Mouse (Mus musculus): ENCODE data around the gene Wdr93.

The Wdr93 gene

GRCm38 (mm10) chr7:79742659-79743536, at the start of gene Wdr93, which contains the start of gene Pex11a:
Wdr93 (plus strand) TSS chr7:79743163.
Pex11a (minus strand) TSS chr7:79743131.
- DNase-seq: peak; percentile 62

GRCm38 (mm10) chr7:79696495-79696894, 46.5 kb upstream of the Wdr93 start:
- no peak for DNase-seq

DNA sequence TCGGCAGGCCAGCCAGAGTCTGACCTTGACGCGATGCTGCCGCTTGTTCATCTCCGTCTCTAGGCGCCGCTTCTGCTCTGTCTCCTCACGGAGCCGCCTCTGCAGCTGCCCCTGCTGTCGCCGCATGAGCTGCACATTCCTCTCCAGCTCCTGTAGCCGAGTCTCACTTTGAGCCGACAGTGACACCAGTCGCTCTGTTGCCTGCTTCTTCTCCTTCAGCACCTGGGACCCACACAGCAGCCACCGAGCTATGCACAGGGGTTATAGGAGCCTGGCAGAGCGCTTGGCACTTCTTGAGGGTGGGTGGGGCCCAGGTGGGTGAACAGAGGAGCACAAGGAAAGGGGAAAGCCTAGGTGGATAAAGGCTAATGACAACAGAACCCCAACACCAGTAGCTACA, 40.2 kb upstream of the Wdr93 start:
- DNase-seq: no peak

DNA sequence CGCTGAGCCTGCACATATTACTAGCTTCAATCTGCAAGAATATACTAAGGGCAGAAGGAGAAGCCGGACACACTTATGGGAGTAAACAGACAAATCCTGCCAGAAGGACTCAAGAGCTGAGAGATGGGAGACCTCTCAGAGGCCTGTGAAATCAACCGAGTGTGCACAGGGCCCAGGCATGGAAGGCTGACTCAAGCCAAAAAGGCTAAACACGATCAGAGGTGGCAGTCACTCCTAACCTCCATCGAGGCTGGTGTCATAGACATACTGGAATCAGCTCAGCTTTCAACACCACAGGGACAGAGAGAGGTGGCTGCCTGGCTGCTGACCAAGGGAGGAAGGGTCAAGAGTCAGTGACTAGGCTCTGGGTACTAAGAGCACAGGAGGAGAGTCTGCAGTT, 37.8 kb upstream of the Wdr93 start:
- DNase-seq: no peak

DNA sequence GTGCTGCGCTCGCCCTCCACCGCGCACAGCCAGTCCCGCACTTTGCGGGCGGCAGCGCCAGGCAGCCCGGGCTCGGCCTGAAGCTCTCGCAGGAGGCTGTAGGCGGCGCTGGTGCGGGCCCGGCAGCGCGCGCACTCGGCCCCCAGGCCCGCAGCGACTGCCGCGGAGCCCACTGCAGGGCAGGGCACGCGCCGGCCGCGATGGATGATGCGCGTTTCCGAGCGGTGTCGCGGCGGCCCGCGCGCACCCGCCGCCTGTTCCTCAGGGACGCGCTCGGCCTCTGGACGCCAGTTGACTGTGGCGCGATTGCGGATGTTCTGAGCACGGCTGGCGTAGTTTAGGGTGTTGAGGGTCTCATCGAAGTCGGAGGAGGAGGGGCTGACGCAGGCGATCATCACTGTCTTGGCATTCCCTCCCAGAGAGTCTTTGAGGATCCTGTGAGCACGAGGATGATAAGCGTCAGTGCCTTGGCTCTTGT, 32.8 kb upstream of the Wdr93 start:
- peak; percentile 50 for DNase-seq

- peak; percentile 22 for DNase-seq
Observed at GRCm38 (mm10) chr7:79710831-79711230, 32.1 kb upstream of the Wdr93 start.

GRCm38 (mm10) chr7:79715187-79715981, 27.6 kb upstream of the Wdr93 start, which contains the start of gene Kif7:
Kif7 (minus strand) TSS chr7:79715720.
- DNase-seq: no peak

- no peak for DNase-seq
Observed at GRCm38 (mm10) chr7:79721386-79721977, 21.5 kb upstream of the Wdr93 start.

DNA sequence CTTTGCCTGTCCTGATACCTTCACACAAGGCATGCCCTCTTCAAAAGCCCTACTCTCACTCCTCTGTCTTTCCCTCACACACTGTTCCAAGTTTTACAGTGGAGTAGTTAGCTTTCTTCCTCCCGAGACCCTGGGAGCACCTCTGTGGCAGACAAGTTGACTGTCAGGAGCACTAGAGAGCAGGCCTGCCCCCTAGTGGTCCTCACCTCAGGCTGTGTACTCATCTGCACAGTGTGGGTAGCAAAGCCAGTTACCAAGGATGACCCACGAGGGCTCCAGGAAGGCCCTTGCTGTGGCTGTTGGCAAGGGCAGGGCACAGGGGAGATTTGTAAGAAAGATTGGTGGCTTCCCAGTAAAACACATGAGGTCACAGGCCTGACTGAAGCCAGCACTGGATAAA, 15.9 kb upstream of the Wdr93 start:
- peak; percentile 18 for DNase-seq

DNA sequence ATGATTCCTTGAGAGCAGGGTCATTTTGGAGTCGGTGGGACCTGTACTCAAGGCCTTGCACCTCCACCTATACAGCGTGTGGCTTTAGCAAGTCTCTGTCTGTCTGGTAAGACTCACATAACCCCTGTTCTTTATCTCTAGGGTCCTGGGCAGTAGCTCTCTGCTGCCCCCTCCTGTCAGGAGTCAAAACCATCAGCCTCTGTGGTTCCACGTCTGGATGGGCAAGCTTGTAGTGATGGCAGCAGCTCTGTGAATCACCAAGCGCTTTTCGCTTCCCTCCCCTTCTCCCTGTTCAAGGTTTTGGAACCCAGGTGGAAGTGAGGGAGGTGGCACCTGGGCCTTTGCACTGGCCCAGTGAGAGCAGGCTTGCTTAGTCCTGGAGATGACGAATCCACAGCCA, 14.7 kb upstream of the Wdr93 start:
- DNase-seq: no peak

DNA sequence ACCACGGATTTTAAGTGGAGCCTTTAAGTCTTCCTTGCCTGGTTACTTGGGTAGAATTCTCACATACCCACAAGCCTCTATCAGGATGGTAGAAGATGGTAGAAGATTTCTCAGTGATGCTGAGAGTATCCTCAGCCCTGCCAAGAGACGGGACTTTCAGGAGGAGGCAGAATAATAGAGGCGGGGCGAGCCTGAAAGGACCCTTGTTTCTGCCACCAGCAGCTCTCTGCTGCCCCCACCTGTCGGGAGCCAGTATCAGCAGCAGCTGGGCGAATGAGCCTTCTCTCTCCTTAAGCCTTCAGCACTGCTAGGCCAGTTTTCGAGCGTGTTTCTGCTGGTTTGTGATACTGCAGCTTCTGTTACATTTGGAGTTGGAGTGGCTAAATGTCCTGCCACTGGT, 13.8 kb upstream of the Wdr93 start:
- peak; percentile 13 for DNase-seq

- DNase-seq: no peak
Observed at GRCm38 (mm10) chr7:79729743-79730370, 13.1 kb upstream of the Wdr93 start.

DNA sequence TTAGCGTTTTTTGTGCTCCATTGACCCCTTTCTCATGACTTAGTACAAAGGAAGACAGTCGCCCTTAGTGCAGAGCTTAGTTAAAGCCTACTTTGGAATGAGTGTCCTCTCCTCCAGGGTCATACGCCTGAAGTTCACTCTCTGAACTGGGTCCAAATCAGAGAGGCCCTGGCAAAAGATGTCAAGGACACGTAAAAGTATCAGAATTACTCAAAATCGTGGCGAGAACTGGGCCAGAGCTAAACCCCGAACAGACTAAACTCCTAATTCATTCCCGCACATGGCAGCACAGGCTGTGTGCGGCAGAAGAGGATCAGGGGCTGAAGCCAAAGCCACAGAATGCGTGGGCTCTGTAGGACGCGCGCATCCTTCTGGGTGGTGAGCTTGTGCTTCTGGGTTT, 11.5 kb upstream of the Wdr93 start:
- DNase-seq: no peak

- no peak for DNase-seq
Observed at GRCm38 (mm10) chr7:79732622-79733021, 10.3 kb upstream of the Wdr93 start, which contains the start of gene Plin1. Plin1 (minus strand) TSS chr7:79732903.

GRCm38 (mm10) chr7:79734563-79734962, 8.4 kb upstream of the Wdr93 start:
- DNase-seq: no peak

DNA sequence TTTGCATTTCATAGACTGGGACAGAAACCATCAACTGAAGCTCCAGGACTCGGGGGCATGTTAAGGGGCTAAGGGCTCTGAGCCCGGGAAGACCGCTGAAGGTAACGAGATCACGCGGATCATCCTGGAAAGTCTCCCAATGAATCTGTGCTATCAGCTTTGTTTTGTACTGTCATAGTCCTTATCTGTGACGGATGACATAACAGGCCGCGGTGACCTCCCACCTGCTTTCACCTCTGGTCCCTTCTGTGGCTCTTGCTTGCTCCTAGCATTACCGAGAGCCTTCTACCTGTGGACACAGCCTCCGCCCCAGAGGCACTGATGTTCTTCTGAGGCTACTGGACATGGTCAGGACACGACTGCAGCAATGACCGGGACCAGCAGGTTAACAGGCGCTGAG, 6.5 kb upstream of the Wdr93 start:
- DNase-seq: no peak

GRCm38 (mm10) chr7:79738913-79739312, 4.0 kb upstream of the Wdr93 start:
- no peak for DNase-seq

- DNase-seq: no peak
Observed at GRCm38 (mm10) chr7:79740279-79740678, 2.7 kb upstream of the Wdr93 start.

DNA sequence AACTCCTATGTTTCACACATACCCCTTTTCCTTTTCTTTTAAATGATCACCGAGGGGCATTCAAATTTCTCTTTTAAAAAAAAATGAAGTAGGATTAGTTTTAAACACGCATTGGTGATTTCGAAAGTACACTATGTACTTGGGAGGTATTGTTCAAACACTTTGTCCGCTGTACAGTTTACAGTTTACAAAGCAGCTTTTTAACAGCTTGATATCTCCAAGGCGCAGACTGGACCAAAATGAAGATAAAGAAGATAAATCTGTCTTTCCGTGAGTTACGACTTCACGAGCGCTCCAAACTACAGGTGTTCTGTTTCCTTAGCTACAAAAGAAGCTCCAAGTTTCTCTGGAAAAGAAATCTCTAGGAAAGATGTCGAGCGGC, 695 bp upstream of the Wdr93 start:
- no peak for DNase-seq

DNA sequence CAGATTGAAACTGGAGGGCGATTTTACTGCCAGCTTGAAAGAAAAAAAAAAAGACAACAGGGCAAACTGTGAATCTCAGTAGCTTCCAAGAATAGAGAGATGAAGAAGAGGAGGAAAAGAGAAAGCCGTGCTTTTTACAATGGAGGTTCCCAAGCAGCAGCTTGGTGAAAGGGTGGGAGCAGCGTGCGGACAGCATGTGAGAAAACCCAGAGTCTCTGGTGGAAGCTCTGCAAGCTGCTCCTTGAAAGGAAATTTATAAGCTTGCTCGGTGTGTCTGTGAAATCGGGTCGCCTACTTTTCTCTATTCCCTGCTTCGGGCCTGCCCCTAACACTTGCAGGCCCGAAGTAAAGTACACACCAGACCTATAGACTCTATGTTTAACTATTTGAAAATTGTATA, 1.1 kb downstream of the Wdr93 start:
- no peak for DNase-seq

DNA sequence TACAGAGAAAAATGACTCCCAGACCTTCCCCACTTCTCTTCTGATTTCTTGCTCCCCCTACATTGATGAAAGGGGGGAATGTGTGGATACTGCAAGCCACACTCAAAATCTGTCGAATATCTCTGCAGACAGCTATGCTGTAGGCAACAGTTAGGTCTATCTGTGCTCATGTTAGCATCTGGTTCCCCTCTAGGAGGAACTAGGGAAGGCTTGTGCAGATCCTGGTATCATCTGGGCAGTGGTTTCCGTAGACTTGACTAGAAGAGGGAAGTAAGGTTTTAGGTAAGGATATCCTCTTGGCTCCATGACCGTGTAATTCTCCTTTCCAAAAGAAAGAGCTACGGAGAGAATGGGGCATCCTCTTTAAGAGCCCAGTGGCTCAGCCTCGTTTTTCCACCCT, 1.6 kb downstream of the Wdr93 start:
- DNase-seq: no peak

DNA sequence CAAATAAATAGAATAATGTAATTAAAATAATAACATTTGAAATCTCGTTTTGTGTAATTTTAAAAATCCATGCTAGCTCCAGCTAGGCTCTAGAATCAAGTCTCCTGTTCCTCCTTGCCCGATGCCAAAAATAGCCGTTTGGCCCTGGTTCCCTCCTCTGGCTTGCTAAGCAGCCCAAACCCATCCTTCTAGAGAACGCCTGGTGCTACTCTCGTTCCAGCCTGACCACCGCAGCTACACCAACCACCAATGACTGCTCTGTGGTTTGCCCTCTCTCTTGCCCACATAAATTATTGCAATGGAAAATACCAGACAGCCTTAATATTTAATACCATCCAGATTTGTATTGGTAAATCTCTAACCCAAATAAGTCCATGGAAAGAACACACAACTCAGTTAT, 4.7 kb downstream of the Wdr93 start:
- DNase-seq: no peak

DNA sequence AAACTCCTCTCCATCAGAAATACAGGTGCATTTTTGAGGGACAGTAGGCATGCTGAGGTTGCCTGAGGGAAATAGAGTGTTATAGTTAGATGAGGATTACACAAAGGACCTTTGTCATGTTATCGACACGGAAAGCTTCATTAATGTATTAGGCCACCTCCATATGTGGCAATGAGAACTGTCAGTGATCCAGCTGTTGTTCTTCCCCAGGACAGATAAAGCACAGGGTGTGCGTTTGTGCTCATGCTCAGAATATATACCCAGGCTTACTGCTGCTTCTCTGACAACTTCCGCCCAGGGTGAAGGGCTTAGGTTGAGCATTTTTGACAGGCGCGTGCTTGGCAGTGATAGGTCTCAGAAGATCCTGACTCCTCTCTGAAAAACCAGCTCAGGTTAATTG, 6.5 kb downstream of the Wdr93 start:
- DNase-seq: no peak
